Mouse (Mus musculus) splenic B cell, adult 2 months (primary cell): Measurements from ENCODE around the gene Sv2a.
"Not testable (repeated sequence)": the region's sequence is repeated elsewhere in the genome, so short reads cannot be mapped to it uniquely, and the experiment has no call there.

ENCODE experiments used
- DNase-seq: peaks from one replicate; pipeline ENCODE4 v3.0.0-alpha.2; 2011; ENCODE audit warnings: low read depth, low spot score
- H3K27me3 ChIP-seq: 2 replicates; pipeline ENCODE4 v1.6.1; 2012; ENCODE audit warnings: mild to moderate bottlenecking, low read length, moderate library complexity, mixed read lengths; ENCODE audit not compliant: control insufficient read depth, poor library complexity, insufficient read depth, severe bottlenecking
- H3K36me3 ChIP-seq: 2 replicates; pipeline ENCODE4 v1.6.1; 2012; ENCODE audit warnings: mild to moderate bottlenecking, low read length, moderate library complexity, mixed read lengths; ENCODE audit not compliant: control insufficient read depth, poor library complexity, insufficient read depth, severe bottlenecking

The Sv2a gene

GRCm38 (mm10) chr3:96237904-96238511 lies 57.1 kb downstream of the Sv2a start:
- Histone ChIP-seq H3K27me3 (no peaks in the 10 kb centered on the region), H3K36me3 (no peaks in the 10 kb centered on the region)
- no peak for DNase-seq

- not testable (repeated sequence) for H3K27me3 ChIP-seq, H3K36me3 ChIP-seq, DNase-seq
Measured at GRCm38 (mm10) chr3:96238954-96239793, 58.2 kb downstream of the Sv2a start, which contains the start of gene Hist2h3c2. Hist2h3c2 (minus strand) TSS chr3:96239127.

DNA sequence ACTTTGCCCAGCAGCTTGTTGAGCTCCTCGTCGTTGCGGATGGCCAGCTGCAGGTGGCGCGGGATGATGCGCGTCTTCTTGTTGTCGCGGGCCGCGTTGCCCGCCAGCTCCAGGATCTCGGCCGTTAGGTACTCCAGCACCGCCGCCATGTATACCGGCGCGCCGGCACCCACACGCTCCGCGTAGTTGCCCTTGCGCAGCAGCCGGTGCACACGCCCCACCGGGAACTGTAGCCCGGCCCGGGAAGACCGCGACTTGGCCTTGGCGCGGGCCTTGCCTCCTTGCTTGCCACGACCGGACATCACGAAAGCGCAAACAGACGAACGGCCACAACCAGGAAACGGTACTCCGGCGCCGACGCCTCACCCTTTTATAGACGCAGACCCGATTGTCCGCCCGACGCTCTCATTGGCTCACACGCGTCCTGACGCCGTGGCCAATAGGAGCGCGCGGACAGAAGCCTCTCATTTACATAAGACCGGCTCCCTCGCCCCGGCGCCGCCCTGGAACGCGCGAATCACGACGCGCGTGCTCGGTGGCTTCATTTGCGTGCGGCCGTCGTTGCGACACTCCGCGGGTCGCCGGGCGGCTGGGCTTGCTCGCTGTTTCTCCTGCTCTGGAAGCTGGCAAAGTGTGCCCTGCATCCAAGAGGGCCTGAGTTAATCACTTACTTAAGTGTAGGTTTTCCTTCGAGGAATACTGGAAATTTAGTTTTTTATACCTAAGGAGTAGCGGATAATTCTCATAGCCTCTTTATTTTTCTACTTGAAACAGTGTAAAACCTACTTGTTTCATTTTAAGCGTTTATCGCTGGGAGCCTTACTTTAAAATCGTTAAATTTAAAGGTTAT lies 59.2 kb downstream of the Sv2a start, which contains the start of gene Hist2h2aa2:
Gene Hist2h2aa2, minus strand, starts transcription at position 328 of the 850 bp plus-strand sequence.
- DNase-seq = peak; percentile 69
- H3K27me3 ChIP-seq, H3K36me3 ChIP-seq: not testable (repeated sequence)

GRCm38 (mm10) chr3:96240799-96241197 lies 59.8 kb downstream of the Sv2a start:
- no peaks in the 10 kb centered on the region for H3K27me3 ChIP-seq
- no peak for DNase-seq
- no peaks in the 10 kb centered on the region; the same call in 1 of the 2 replicates for H3K36me3 ChIP-seq

- no peak for DNase-seq
- H3K27me3 ChIP-seq = no peaks in the 10 kb centered on the region
- no peaks in the 10 kb centered on the region; the same call in 1 of the 2 replicates for H3K36me3 ChIP-seq
Measured at GRCm38 (mm10) chr3:96243921-96244572, 63.1 kb downstream of the Sv2a start.
